Mouse (Mus musculus): ENCODE results near the gene Lmbr1. TPM values are rescaled to one million over a fixed set of nuclear protein-coding genes. Genes with fewer than 3 reads are reported as not detected.
A peak's percentile ranks its signal among the peaks of the same experiment; 100 is the strongest.

Lmbr1 gene
- polyA plus RNA-seq, 1 experiment: 15.8 TPM

- no peak for TF ChIP-seq POLR2A (IDR thresholded peaks at IDR 0.05; ENCODE audit: borderline replicate concordance, extremely low read depth, insufficient read depth, insufficient read length, poor library complexity, severe bottlenecking)
- TF ChIP-seq CTCF (IDR thresholded peaks at IDR 0.05; ENCODE audit: borderline replicate concordance, extremely low read depth, insufficient read depth, insufficient read length): no peak
- no peak for DNase-seq (ENCODE audit: low read depth)
Measured at GRCm38 (mm10) chr5:29196264-29196658, 181.9 kb downstream of the Lmbr1 start.

- peak; percentile 93 for TF ChIP-seq POLR2A (IDR thresholded peaks at IDR 0.05; ENCODE audit: borderline replicate concordance, extremely low read depth, insufficient read depth, insufficient read length, poor library complexity, severe bottlenecking)
- TF ChIP-seq CTCF (IDR thresholded peaks at IDR 0.05; ENCODE audit: borderline replicate concordance, extremely low read depth, insufficient read depth, insufficient read length): no peak
- peak; percentile 98 for DNase-seq (ENCODE audit: low read depth)
Measured at GRCm38 (mm10) chr5:29195570-29196263, 182.5 kb downstream of the Lmbr1 start, which contains the start of gene Rnf32. Gene Rnf32 (plus strand): TSS chr5:29195992.

GRCm38 (mm10) chr5:29195231-29195569 lies 183.0 kb downstream of the Lmbr1 start:
- DNase-seq (ENCODE audit: low read depth): no peak
- TF ChIP-seq POLR2A (IDR thresholded peaks at IDR 0.05; ENCODE audit: borderline replicate concordance, extremely low read depth, insufficient read depth, insufficient read length, poor library complexity, severe bottlenecking) (no peak), CTCF (IDR thresholded peaks at IDR 0.05; ENCODE audit: borderline replicate concordance, extremely low read depth, insufficient read depth, insufficient read length) (no peak)

- DNase-seq (ENCODE audit: low read depth): no peak
- TF ChIP-seq CTCF (IDR thresholded peaks at IDR 0.05; ENCODE audit: borderline replicate concordance, extremely low read depth, insufficient read depth, insufficient read length) (no peak), POLR2A (IDR thresholded peaks at IDR 0.05; ENCODE audit: borderline replicate concordance, extremely low read depth, insufficient read depth, insufficient read length, poor library complexity, severe bottlenecking) (no peak)
Measured at GRCm38 (mm10) chr5:29186798-29187197, 191.4 kb downstream of the Lmbr1 start.

Other genes starting within 250 kb of the Lmbr1 start
- 16.0 and 16.3 TPM in 2 replicates for gene Rnf32, start 182.4 kb downstream of the Lmbr1 start, polyA plus RNA-seq (2012; rRNA removed)
- 13.6 and 14.4 TPM in 2 replicates for gene Nom1, start 56.3 kb upstream of the Lmbr1 start, polyA plus RNA-seq (2012; rRNA removed)
- 0.04 and 0.14 TPM in 2 replicates for gene Mnx1, start 100.1 kb upstream of the Lmbr1 start, polyA plus RNA-seq (2012; rRNA removed)
- 38.1 and 43.4 TPM in 2 replicates for gene Ube3c, start 190.9 kb upstream of the Lmbr1 start, polyA plus RNA-seq (2012; rRNA removed)

Data from brain, embryonic 14.5 days (tissue).